ENCODE assay signal across 8 mouse cellular contexts in genomic region chr15:78928539-78928938, GRCm38 (mm10). TPM values are rescaled to one million over a fixed set of nuclear protein-coding genes. Genes with fewer than 3 reads are reported as not detected.
A peak's percentile ranks its signal among the peaks of the same experiment; 100 is the strongest.
DNase-seq lines count a peak whose midpoint lies in the region; ATAC-seq and TF ChIP-seq lines count a peak whose summit lies in the region.

No protein-coding gene starts in this region.

- no peaks in the 10 kb centered on the region for H3K27me3 ChIP-seq in heart, embryonic 14.5 days (ENCODE audit: control insufficient read depth, insufficient read depth, low read length)
- no peaks in the 10 kb centered on the region for H3K27me3 ChIP-seq in forebrain, embryonic 14.5 days (replicated peaks; ENCODE audit: control insufficient read depth, insufficient read depth, low read length)
- H3K27me3 ChIP-seq in liver, embryonic 16.5 days (ENCODE audit: control insufficient read depth, insufficient read depth, low read depth, low read length): no peaks in the 10 kb centered on the region
- no peaks in the 10 kb centered on the region for H3K27me3 ChIP-seq in cerebellum, adult 2 months (ENCODE audit: control insufficient read depth, insufficient read depth, low read length)

- peak overlapping the region; percentile 24 to 98; a peak in 1 of 4 replicates for H3K27ac ChIP-seq in heart, embryonic 14.5 days (replicated peaks in 1 of 2; ENCODE audit: control insufficient read depth in 1 of 2, insufficient read depth in 1 of 2, low read depth in 2 of 2, low read length in 2 of 2)
- H3K27ac ChIP-seq in forebrain, embryonic 14.5 days (ENCODE audit: low read depth, low read length): no peak overlapping the region
- peak overlapping the region; percentile 56 for H3K27ac ChIP-seq in liver, embryonic 16.5 days (ENCODE audit: low read length)
- no peak overlapping the region for H3K27ac ChIP-seq in cerebellum, adult 2 months (ENCODE audit: insufficient read depth, low read length)

- no peak for TF ChIP-seq CTCF in cerebellum, adult 2 months (IDR thresholded peaks at IDR 0.05; ENCODE audit: borderline replicate concordance, insufficient read depth, low read depth, low read length)

- peak overlapping the region; percentile 12 to 53; a peak in 3 of 4 replicates for H3K4me3 ChIP-seq in heart, embryonic 14.5 days (ENCODE audit: control insufficient read depth in 1 of 2, insufficient read depth in 1 of 2, low read depth in 1 of 2, low read length in 2 of 2)
- no peak overlapping the region for H3K4me3 ChIP-seq in forebrain, embryonic 14.5 days (ENCODE audit: low read depth, low read length)
- H3K4me3 ChIP-seq in liver, embryonic 16.5 days (ENCODE audit: low read depth, low read length): peak overlapping the region; percentile 63
- H3K4me3 ChIP-seq in cerebellum, adult 2 months (replicated peaks; ENCODE audit: insufficient read depth, low read depth, low read length): no peak overlapping the region

- ATAC-seq in heart, embryonic 14.5 days (ENCODE audit: insufficient number of reproducible peaks, insufficient read depth, low FRiP score, low read depth): no peak
- ATAC-seq in forebrain, embryonic 14.5 days: peak; percentile 7
- ATAC-seq in liver, embryonic 16.5 days (ENCODE audit: low read depth): no peak
- no peak for ATAC-seq in inflammation-experienced regulatory T-cells, adult 6 months

- H3K4me1 ChIP-seq in heart, embryonic 14.5 days (ENCODE audit: control insufficient read depth in 2 of 2, insufficient read depth in 2 of 2, low read length in 2 of 2): peaks cover 32 to 41% of the 10 kb centered on the region in 2 experiments
- H3K4me1 ChIP-seq in forebrain, embryonic 14.5 days (ENCODE audit: control insufficient read depth, insufficient read depth, low read length): peaks cover 17% of the 10 kb centered on the region
- peaks cover 57% of the 10 kb centered on the region for H3K4me1 ChIP-seq in liver, embryonic 16.5 days (ENCODE audit: control insufficient read depth, low read depth, low read length)
- peaks cover 25% of the 10 kb centered on the region for H3K4me1 ChIP-seq in cerebellum, adult 2 months (ENCODE audit: control insufficient read depth, insufficient read depth, low read length)

- 48% methylated on average over 8 of the region's 8 CpGs for WGBS in heart, embryonic 14.5 days
- WGBS in forebrain, embryonic 14.5 days: 52% methylated on average over 7 of the region's 8 CpGs
- 43% methylated on average over 8 of the region's 8 CpGs for WGBS in liver, embryonic 16.5 days (ENCODE audit: insufficient replicate concordance)
- WGBS in cerebellum, adult 2 months: 72% methylated on average over 8 of the region's 8 CpGs

- peak overlapping the region; percentile 80 for H3K9ac ChIP-seq in heart, embryonic 14.5 days (ENCODE audit: low read length)
- H3K9ac ChIP-seq in forebrain, embryonic 14.5 days (ENCODE audit: low read length): no peak overlapping the region
- H3K9ac ChIP-seq in liver, embryonic 16.5 days (ENCODE audit: low read depth, low read length): no peak overlapping the region

- H3K4me2 ChIP-seq in heart, embryonic 14.5 days (ENCODE audit: low read length): peak overlapping the region; percentile 89
- H3K4me2 ChIP-seq in forebrain, embryonic 14.5 days (ENCODE audit: low read length): peak overlapping the region; percentile 62
- H3K4me2 ChIP-seq in liver, embryonic 16.5 days (ENCODE audit: low read depth, low read length): peak overlapping the region; percentile 95

- peaks cover 22% of the 10 kb centered on the region for H3K36me3 ChIP-seq in heart, embryonic 14.5 days (ENCODE audit: control insufficient read depth, insufficient read depth, low read length)
- H3K36me3 ChIP-seq in forebrain, embryonic 14.5 days (ENCODE audit: control insufficient read depth, insufficient read depth, low read length): no peaks in the 10 kb centered on the region
- H3K36me3 ChIP-seq in liver, embryonic 16.5 days (ENCODE audit: control insufficient read depth, insufficient read depth): no peaks in the 10 kb centered on the region; the same call in 1 of the 2 replicates

- no peaks in the 10 kb centered on the region for H3K9me3 ChIP-seq in heart, embryonic 14.5 days (ENCODE audit: control insufficient read depth, low read length)
- no peaks in the 10 kb centered on the region for H3K9me3 ChIP-seq in forebrain, embryonic 14.5 days (replicated peaks; ENCODE audit: control insufficient read depth, low read length)
- H3K9me3 ChIP-seq in liver, embryonic 16.5 days (replicated peaks; ENCODE audit: control insufficient read depth, low read length): no peaks in the 10 kb centered on the region

- intact Hi-C loops in heart, postnatal 14 days (cut with DNase I): no loop called here

- TF ChIP-seq POLR2A in cerebellum, adult 2 months (IDR thresholded peaks at IDR 0.05; ENCODE audit: borderline replicate concordance, insufficient read depth, low read length): no peak

- no peak for DNase-seq in heart, postnatal 14 days
- peak; percentile 30 for DNase-seq in CD4-positive helper T cell, adult 2 months (ENCODE audit: low read depth, low spot score)
- no peak for DNase-seq in forebrain, embryonic 14.5 days (ENCODE audit: low spot score)
- no peak for DNase-seq in c-Kit-positive CD71-positive TER-119-positive erythroid progenitor cells, embryonic 14.5 days (ENCODE audit: low spot score)
- DNase-seq in cerebellum, adult 2 months: no peak

RNA-seq across cellular contexts. Expression of gene Lgals1, which starts 2.0 kb away (rescaled TPM):
- 708 and 842 TPM in 2 replicates for polyA plus RNA-seq in heart, embryonic 14.5 days (2014; fragmentation: Nextera tagmentation; extraction: Ambion mirVana)
- total RNA-seq in heart, postnatal 14 days (2021): 100 to 1,000 TPM; 236 to 276 TPM
- 89.0 and 98.0 TPM in 2 replicates for polyA plus RNA-seq in forebrain, embryonic 14.5 days (2014; fragmentation: Nextera tagmentation; extraction: Ambion mirVana)
- polyA plus RNA-seq in liver, embryonic 16.5 days (2015; fragmentation: Nextera tagmentation; extraction: Ambion mirVana): 295 and 318 TPM in 2 replicates
- polyA plus RNA-seq in inflammation-experienced regulatory T-cells, adult 6 months (2017; shearing (Covaris generic)): 1,000 to 10,000 TPM in 1 of 3 experiments, 100 to 1,000 TPM in 2; 309 to 2,729 (median 443) TPM
- polyA plus RNA-seq in cerebellum, adult 2 months (2012; rRNA removed): 64.7 and 71.7 TPM in 2 replicates

RNA-seq across cellular contexts. Expression of gene Nol12, which starts 6.2 kb away (rescaled TPM):
- polyA plus RNA-seq in heart, embryonic 14.5 days (2014; fragmentation: Nextera tagmentation; extraction: Ambion mirVana): 30.5 and 32.6 TPM in 2 replicates
- 10 to 100 TPM; 13.6 to 14.3 TPM for total RNA-seq in heart, postnatal 14 days (2021)
- polyA plus RNA-seq in forebrain, embryonic 14.5 days (2014; fragmentation: Nextera tagmentation; extraction: Ambion mirVana): 63.4 and 73.8 TPM in 2 replicates
- 24.0 and 25.1 TPM in 2 replicates for polyA plus RNA-seq in liver, embryonic 16.5 days (2015; fragmentation: Nextera tagmentation; extraction: Ambion mirVana)
- polyA plus RNA-seq in inflammation-experienced regulatory T-cells, adult 6 months (2017; shearing (Covaris generic)): 10 to 100 TPM; 38.8 to 53.8 (median 51.1) TPM
- 30.7 and 34.4 TPM in 2 replicates for polyA plus RNA-seq in cerebellum, adult 2 months (2012; rRNA removed)

RNA-seq across cellular contexts. Expression of gene Pdxp, which starts 14.8 kb away (rescaled TPM):
- polyA plus RNA-seq in heart, embryonic 14.5 days (2014; fragmentation: Nextera tagmentation; extraction: Ambion mirVana): 26.2 and 26.6 TPM in 2 replicates
- 1 to 10 TPM; 1.6 to 1.9 TPM for total RNA-seq in heart, postnatal 14 days (2021)
- polyA plus RNA-seq in forebrain, embryonic 14.5 days (2014; fragmentation: Nextera tagmentation; extraction: Ambion mirVana): 101 and 109 TPM in 2 replicates
- 2.7 and 3.1 TPM in 2 replicates for polyA plus RNA-seq in liver, embryonic 16.5 days (2015; fragmentation: Nextera tagmentation; extraction: Ambion mirVana)
- 1 to 10 TPM in 2 of 3 experiments, under 1 TPM in 1; 0.94 to 3.8 (median 3.3) TPM for polyA plus RNA-seq in inflammation-experienced regulatory T-cells, adult 6 months (2017; shearing (Covaris generic))
- 204 and 211 TPM in 2 replicates for polyA plus RNA-seq in cerebellum, adult 2 months (2012; rRNA removed)

RNA-seq across cellular contexts. Expression of gene Triobp, which starts 19.0 kb away (rescaled TPM):
- 34.9 and 41.1 TPM in 2 replicates for polyA plus RNA-seq in heart, embryonic 14.5 days (2014; fragmentation: Nextera tagmentation; extraction: Ambion mirVana)
- total RNA-seq in heart, postnatal 14 days (2021): 10 to 100 TPM; 44.6 to 49.6 TPM
- polyA plus RNA-seq in forebrain, embryonic 14.5 days (2014; fragmentation: Nextera tagmentation; extraction: Ambion mirVana): 29.3 and 38.7 TPM in 2 replicates
- polyA plus RNA-seq in liver, embryonic 16.5 days (2015; fragmentation: Nextera tagmentation; extraction: Ambion mirVana): 18.0 and 20.8 TPM in 2 replicates
- polyA plus RNA-seq in inflammation-experienced regulatory T-cells, adult 6 months (2017; shearing (Covaris generic)): 10 to 100 TPM; 14.8 to 27.1 (median 20.3) TPM
- 35.3 and 39.4 TPM in 2 replicates for polyA plus RNA-seq in cerebellum, adult 2 months (2012; rRNA removed)

RNA-seq across cellular contexts. Expression of gene Sh3bp1, which starts 29.0 kb away (rescaled TPM):
- polyA plus RNA-seq in heart, embryonic 14.5 days (2014; fragmentation: Nextera tagmentation; extraction: Ambion mirVana): 13.6 and 14.5 TPM in 2 replicates
- total RNA-seq in heart, postnatal 14 days (2021): 1 to 10 TPM; 4.6 to 6.3 TPM
- 4.2 and 5.8 TPM in 2 replicates for polyA plus RNA-seq in forebrain, embryonic 14.5 days (2014; fragmentation: Nextera tagmentation; extraction: Ambion mirVana)
- polyA plus RNA-seq in liver, embryonic 16.5 days (2015; fragmentation: Nextera tagmentation; extraction: Ambion mirVana): 13.1 and 14.2 TPM in 2 replicates
- polyA plus RNA-seq in inflammation-experienced regulatory T-cells, adult 6 months (2017; shearing (Covaris generic)): 10 to 100 TPM; 49.5 to 72.6 (median 52.6) TPM
- 25.8 and 28.2 TPM in 2 replicates for polyA plus RNA-seq in cerebellum, adult 2 months (2012; rRNA removed)

Comparison
In these comparisons a context has a peak if more than half of its experiments do, and no peak if none do; other contexts are left out.
1. H3K27ac ChIP-seq: peak in heart, embryonic 14.5 days (2 of 2) and liver, embryonic 16.5 days (single experiment); none in forebrain, embryonic 14.5 days (single experiment) and cerebellum, adult 2 months (single experiment).
2. H3K4me3 ChIP-seq: peak in heart, embryonic 14.5 days (2 of 2) and liver, embryonic 16.5 days (single experiment); none in forebrain, embryonic 14.5 days (single experiment) and cerebellum, adult 2 months (single experiment).
3. Peak in every context shown above with its lines, with median percentiles within 50 percentile points of each other: H3K4me2 ChIP-seq.